Mouse (Mus musculus) brain, embryonic 14.5 days (tissue): ENCODE data around the gene Stard9.

Experiments used
- CTCF ChIP-seq: fragments of 200-500 bp; IDR thresholded peaks from 2 replicates; pipeline ENCODE4 v1.5.1; 2012; ENCODE audit warnings: inconsistent platforms, mild to moderate bottlenecking, moderate library complexity, borderline replicate concordance; ENCODE audit not compliant: insufficient read depth, insufficient read length; ENCODE audit errors: extremely low read depth
- POLR2A ChIP-seq: fragments of 200-500 bp; IDR thresholded peaks from 2 replicates; pipeline ENCODE4 v1.6.1; 2012; ENCODE audit warnings: mild to moderate bottlenecking, inconsistent platforms, borderline replicate concordance; ENCODE audit not compliant: poor library complexity, insufficient read depth, insufficient read length, severe bottlenecking; ENCODE audit errors: extremely low read depth

GRCm38 (mm10) chr2:120658486-120658885, 29.6 kb downstream of the Stard9 start:
- TF ChIP-seq CTCF (no peak), POLR2A (no peak)
